Mouse (Mus musculus) liver, postnatal 0 days (tissue): ENCODE data around the gene Ddx21.

Experiments used
- CTCF ChIP-seq: sonication (generic); IDR thresholded peaks from 2 replicates; pipeline ENCODE4 v1.5.1; 2016; ENCODE audit warnings: antibody characterized with exemption, low read depth
- EP300 ChIP-seq: IDR thresholded peaks from 2 replicates; pipeline ENCODE4 v1.6.1; 2016; ENCODE audit warnings: antibody characterized with exemption, low read depth, mild to moderate bottlenecking

DNA sequence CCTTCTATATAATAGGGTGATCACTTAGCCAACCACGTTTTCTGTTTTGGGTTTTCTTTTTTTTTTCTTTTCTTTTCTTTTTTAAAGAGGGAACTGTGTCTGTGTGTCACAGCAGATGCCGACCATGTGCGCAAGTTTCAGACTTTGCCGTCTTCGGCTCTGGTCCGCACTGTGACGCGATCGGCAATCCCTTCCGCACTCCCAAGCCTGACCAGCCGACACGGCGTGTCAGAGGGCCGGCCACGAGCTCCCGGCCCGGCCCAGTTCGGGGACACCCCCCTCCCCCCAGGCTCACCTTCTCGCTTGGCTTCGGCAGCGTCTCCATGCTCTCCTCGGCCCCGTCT lies 276 bp downstream of the Ddx21 start:
- no peak for TF ChIP-seq EP300
- no peak for TF ChIP-seq CTCF
